Mouse (Mus musculus) Patski (cell line): ENCODE measurements at regions not wholly inside any gene's neighbourhood (a gene's known extent, or its start where the extent isn't known, plus 50 kb on each side); places are given as distances from the start of the nearest gene placed in this dataset.

Experiments
- ATAC-seq: fragments of 100-300 bp; one replicate; pipeline ENCODE4 v1.8.0; 2021
- CTCF ChIA-PET: fragments of 350-600 bp; sonication (Branson Sonifier 250); formaldehyde crosslinking; loops from one replicate; lab custom pipeline; 2022; ENCODE audit warnings: inconsistent platforms; lab: Charles Lee
- POLR2A ChIA-PET: fragments of 350-600 bp; sonication (Branson Sonifier 250); formaldehyde crosslinking; loops from one replicate; lab custom pipeline; 2022; ENCODE audit warnings: antibody characterized with exemption, inconsistent platforms; lab: Charles Lee
- DNase-seq: peaks from one replicate; pipeline ENCODE4 v3.0.0-alpha.2; 2011; ENCODE audit warnings: low read depth, low spot score
- H3K27me3 ChIP-seq: fragments of 371-371 bp; one replicate; pipeline ENCODE4 v1.5.1; 2021
- CTCF ChIP-seq: fragments of 100-300 bp; IDR thresholded peaks from one replicate; pipeline ENCODE4 v1.5.1; 2021
- in situ Hi-C: fragments of 300-500 bp; cut with MboI; formaldehyde crosslinking; loops from 3 replicates; pipeline ENCODE4 v1.11.1; 2018; ENCODE audit warnings: low pct_unique_long_range_greater_than_20kb, mixed read lengths

GRCm38 (mm10) chr11:42754481-42755272 is 280.9 kb upstream of the Gm9972 start:
- CTCF ChIA-PET = interaction anchor here (1.2 kb wide), 1 partner anchor 127 kb away, joined by 4 read pairs; no protein-coding TSS in a partner anchor
- no peak for DNase-seq
- in situ Hi-C loops = no loop called here
- no peak for ATAC-seq
- POLR2A ChIA-PET = no interaction called here
- TF ChIP-seq CTCF = no peak
- no peaks in the 10 kb centered on the region for H3K27me3 ChIP-seq

- DNase-seq (no peak), ATAC-seq (no peak)
- TF ChIP-seq CTCF = no peak
- ChIA-PET POLR2A (no interaction called here), CTCF (interaction anchor here (1.2 kb wide), 1 partner anchor 126 kb away, joined by 4 read pairs; no protein-coding TSS in a partner anchor)
- in situ Hi-C loops = no loop called here
- H3K27me3 ChIP-seq = no peaks in the 10 kb centered on the region
Measured at GRCm38 (mm10) chr11:42755415-42755814, 280.1 kb upstream of the Gm9972 start.

DNA sequence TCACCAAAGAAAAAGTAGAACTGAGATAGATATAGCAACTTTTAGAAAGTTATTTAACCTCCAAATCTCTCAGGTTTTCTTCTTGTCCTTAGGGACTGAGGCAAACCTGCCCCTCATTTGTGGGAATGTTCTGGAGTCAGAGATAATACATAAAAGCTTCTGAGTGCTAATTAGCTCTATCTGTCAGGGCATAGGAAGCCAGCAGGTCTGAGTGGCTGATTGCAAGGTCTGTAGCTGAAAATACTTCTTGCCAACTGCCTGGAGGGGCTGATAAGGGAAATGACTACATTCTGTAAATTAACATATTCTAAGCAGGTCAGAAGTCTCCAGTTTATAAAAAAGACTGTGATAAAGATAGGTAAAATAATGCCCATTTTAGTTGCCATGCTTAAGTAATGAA is 270.3 kb upstream of the Gm9972 start:
- ChIA-PET POLR2A (no interaction called here), CTCF (no interaction called here)
- no peak for TF ChIP-seq CTCF
- ATAC-seq = no peak
- no peak for DNase-seq
- in situ Hi-C loops = no loop called here
- no peaks in the 10 kb centered on the region for H3K27me3 ChIP-seq

GRCm38 (mm10) chr11:42775074-42775676 is 260.4 kb upstream of the Gm9972 start:
- in situ Hi-C loops = no loop called here
- peaks cover 5% of the 10 kb centered on the region for H3K27me3 ChIP-seq
- DNase-seq (no peak), ATAC-seq (no peak)
- TF ChIP-seq CTCF = no peak
- CTCF ChIA-PET = no interaction called here
- POLR2A ChIA-PET = interaction anchor here (0.6 kb wide), 1 partner anchor 13 kb away, joined by 3 read pairs; no protein-coding TSS in a partner anchor

GRCm38 (mm10) chr11:42811487-42811886 is 224.1 kb upstream of the Gm9972 start:
- no peak for DNase-seq
- in situ Hi-C loops = no loop called here
- ChIA-PET POLR2A (no interaction called here), CTCF (no interaction called here)
- H3K27me3 ChIP-seq = peaks cover 16% of the 10 kb centered on the region
- TF ChIP-seq CTCF = no peak
- no peak for ATAC-seq

DNA sequence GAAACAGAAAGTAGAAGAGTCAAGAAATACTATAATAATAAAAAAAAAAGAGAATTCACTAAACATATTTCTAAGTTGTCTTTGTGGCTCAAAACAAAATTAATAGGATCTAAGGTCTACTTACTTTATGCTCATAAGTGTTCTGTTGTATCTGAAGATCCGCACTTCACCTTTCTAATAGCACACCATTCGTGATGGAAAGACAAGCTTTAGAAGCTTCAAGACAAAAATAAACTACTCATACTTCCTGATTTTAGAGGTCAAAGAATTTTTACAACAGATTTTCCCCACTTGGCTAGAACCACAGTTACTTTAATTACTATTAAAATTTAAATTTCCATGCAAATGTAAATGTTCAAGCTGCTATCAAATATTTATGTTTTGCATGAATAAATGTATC is 219.8 kb upstream of the Gm9972 start:
- POLR2A ChIA-PET = no interaction called here
- in situ Hi-C loops = no loop called here
- no peak for ATAC-seq

DNA sequence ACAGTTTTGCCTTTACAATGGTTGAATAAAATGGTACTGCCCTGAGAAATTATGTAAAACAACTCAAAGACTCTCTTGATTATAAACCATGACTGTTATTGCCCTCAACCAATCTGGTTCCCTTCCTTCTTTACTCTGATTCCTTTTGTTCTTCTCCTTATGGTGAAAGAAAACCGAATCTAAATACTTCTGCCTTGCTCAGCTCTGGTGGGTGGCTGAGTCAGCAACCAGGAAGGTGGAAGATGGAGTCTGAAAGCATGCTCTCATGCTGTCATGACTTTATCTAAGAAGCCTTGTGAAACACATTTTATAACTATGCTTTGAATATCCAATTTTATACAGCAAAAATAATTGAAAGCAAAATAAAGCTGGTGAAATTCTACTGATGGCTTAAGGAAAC is 212.7 kb upstream of the Gm9972 start:
- H3K27me3 ChIP-seq = peaks cover 12% of the 10 kb centered on the region
- CTCF ChIA-PET = interaction anchor here (1.9 kb wide), 1 partner anchor 10 kb away, joined by 4 read pairs; no protein-coding TSS in a partner anchor
- ATAC-seq (no peak), DNase-seq (no peak)
- no peak for TF ChIP-seq CTCF
- in situ Hi-C loops = no loop called here
- POLR2A ChIA-PET = no interaction called here

More for the DNA sequence above, 219.8 kb upstream of the Gm9972 start:
- CTCF ChIA-PET = no interaction called here
- peaks cover 3% of the 10 kb centered on the region for H3K27me3 ChIP-seq
- TF ChIP-seq CTCF = no peak
- no peak for DNase-seq

- peaks cover 38% of the 10 kb centered on the region for H3K27me3 ChIP-seq
- ChIA-PET POLR2A (no interaction called here), CTCF (no interaction called here)
- in situ Hi-C loops = no loop called here
- TF ChIP-seq CTCF = no peak
- DNase-seq (no peak), ATAC-seq (no peak)
Measured at GRCm38 (mm10) chr11:42845795-42846194, 189.8 kb upstream of the Gm9972 start.

GRCm38 (mm10) chr11:42854411-42854810 is 181.1 kb upstream of the Gm9972 start:
- CTCF ChIA-PET = no interaction called here
- ATAC-seq (no peak), DNase-seq (no peak)
- POLR2A ChIA-PET = no interaction called here
- in situ Hi-C loops = no loop called here
- no peak for TF ChIP-seq CTCF
- peaks cover 28% of the 10 kb centered on the region for H3K27me3 ChIP-seq

DNA sequence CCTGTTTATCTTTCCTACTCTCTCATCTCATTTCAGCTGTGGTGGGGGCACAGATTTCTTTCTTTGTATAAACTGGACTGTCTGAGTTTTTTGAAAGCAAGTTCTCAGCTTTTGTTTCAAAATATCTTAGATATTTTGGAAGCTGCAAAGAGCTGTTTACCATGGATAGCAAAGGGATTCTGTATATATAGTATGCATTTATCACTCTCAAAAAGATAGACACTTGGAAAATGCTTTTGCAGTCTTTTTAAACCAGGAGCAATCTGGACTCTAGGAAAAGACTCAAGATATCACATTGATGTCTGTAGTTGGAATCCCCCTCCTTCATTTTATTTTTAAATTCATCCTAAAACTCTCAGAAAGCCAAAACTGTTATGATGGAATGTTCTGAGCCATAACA is 177.9 kb upstream of the Gm9972 start:
- CTCF ChIA-PET = interaction anchor here (1.1 kb wide), 1 partner anchor 18 kb away, joined by 3 read pairs; no protein-coding TSS in a partner anchor
- no peak for ATAC-seq
- no peak for TF ChIP-seq CTCF
- POLR2A ChIA-PET = no interaction called here
- no peak for DNase-seq
- peaks cover 22% of the 10 kb centered on the region for H3K27me3 ChIP-seq
- in situ Hi-C loops = no loop called here

DNA sequence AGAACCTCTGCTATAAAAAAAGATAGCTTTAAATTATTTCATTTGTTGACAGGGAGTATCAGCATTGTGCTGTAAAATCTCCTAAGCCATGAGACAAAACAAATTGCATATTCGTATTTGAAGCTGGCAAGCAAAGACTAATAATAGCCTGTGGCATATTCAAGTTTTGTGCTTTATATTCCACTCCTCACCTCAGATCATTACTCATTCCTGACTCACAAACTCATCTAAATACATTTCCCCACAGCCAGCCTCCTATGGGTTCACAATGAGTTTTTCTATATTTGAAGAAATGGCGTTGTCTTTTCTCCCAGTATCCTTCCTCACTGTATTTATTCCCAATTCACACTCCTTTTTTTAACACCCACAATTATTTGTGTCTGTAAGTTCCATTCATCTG is 161.5 kb upstream of the Gm9972 start:
- ChIA-PET POLR2A (no interaction called here), CTCF (interaction anchor here (1.3 kb wide), 1 partner anchor 11 kb away, joined by 3 read pairs; no protein-coding TSS in a partner anchor)
- H3K27me3 ChIP-seq = peaks cover 28% of the 10 kb centered on the region
- no peak for TF ChIP-seq CTCF
- no peak for DNase-seq
- ATAC-seq = no peak
- in situ Hi-C loops = no loop called here
